Mouse (Mus musculus): ENCODE measurements around the gene Osbpl10. TPM values are rescaled to one million over a fixed set of nuclear protein-coding genes. Genes with fewer than 3 reads are reported as not detected.

The Osbpl10 gene
- total RNA-seq, 2 experiments from 2014 or later, result 5.9 to 6.7 TPM

GRCm38 (mm10) chr9:115051976-115052375, 73.6 kb downstream of the Osbpl10 start:
- DNase-seq, result no peak
- intact Hi-C loops (cut with DNase I; ENCODE audit: low total_unique reads), result no loop called here

DNA sequence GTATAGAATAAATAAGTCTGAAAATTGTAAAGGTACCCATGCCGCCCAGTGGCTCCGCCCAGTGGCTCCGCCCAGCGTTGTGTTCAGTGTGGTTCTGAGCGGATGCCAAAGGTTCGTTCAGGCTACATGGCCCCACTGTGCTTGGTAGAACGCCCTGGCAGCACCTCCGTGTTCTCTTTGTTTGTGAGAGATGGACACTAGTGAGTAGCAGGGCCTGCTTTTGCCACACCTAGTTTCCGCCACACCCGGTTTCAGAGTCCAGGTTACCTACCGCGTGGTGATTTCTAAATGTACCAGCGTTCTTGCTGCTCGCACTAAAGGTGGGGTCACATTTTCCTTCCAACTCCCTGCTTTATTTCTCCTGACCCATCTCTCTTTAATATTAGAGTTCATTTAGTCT, 75.4 kb downstream of the Osbpl10 start:
- intact Hi-C loops (cut with DNase I; ENCODE audit: low total_unique reads), result no loop called here
- no peak for DNase-seq

- intact Hi-C loops (cut with DNase I; ENCODE audit: low total_unique reads), result no loop called here
These were observed 76.9 kb downstream of the Osbpl10 start for GRCm38 (mm10) chr9:115055041-115055830.

GRCm38 (mm10) chr9:115058806-115059205, 80.4 kb downstream of the Osbpl10 start:
- intact Hi-C loops (cut with DNase I; ENCODE audit: low total_unique reads), result no loop called here
- DNase-seq, result no peak

More at GRCm38 (mm10) chr9:115055041-115055830, 76.9 kb downstream of the Osbpl10 start:
- DNase-seq, result peak; percentile 44

DNA sequence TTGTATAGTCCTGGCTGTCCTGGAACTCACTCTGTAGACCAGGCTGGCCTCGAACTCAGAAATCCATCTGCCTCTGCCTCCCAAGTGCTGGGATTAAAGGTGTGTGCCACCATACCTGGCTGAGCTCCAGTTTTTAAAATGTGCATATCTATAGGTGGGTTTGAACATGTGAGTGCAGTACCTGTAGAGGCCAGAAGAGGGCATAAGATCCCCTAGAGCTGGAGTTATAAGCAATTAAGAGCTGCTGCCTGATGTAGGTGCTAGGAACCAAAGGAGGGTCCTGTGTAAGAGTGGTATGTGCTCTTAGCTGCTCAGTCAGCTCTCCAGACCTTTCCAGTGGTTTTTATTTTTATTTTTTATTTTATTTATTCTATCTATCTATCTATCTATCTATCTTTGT, 86.5 kb downstream of the Osbpl10 start:
- no peak for DNase-seq

DNA sequence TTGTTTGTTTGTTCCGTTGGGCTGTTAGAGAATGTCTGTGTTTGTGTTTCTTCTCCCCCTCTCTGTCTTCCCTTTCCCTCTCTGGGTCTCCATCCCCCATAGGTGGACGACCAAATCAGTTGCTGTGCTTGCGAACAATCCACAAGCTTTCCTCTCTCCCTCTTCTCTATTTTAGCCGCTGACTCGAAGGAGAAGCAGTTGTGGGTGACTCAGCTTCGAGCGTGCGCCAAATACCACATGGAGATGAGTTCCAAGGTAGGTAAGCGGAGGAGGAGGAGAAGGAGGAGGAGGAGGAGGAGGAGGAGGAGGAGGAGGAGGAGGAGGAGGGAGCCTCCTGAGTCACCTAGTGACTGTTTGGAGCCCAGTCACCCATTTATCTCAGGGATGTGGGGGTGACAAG, 88.7 kb downstream of the Osbpl10 start:
- DNase-seq, result no peak
- intact Hi-C loops (cut with DNase I; ENCODE audit: low total_unique reads), result no loop called here

More for the DNA sequence above, 86.5 kb downstream of the Osbpl10 start:
- intact Hi-C loops (cut with DNase I; ENCODE audit: low total_unique reads), result no loop called here

DNA sequence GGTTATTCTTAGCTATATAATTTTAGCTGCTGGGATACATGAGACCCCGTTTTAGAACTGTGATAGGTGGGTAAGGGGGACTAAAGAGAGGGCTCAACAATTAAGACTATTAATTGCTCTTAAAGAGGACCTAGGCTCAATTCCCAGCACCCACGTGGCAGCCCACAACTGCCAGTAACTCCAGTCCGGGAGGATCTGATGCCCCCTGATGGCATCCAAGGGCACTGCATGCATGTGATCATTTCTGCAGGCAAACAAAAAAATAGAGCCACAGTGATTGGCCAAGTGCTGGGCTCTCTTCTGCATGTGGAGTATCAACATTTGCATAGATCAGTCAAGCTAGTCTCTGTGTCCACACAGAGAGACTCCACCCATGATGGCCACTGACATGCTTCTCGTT, 96.8 kb downstream of the Osbpl10 start:
- no peak for DNase-seq
- intact Hi-C loops (cut with DNase I; ENCODE audit: low total_unique reads), result no loop called here

GRCm38 (mm10) chr9:115088295-115088993, 110.1 kb downstream of the Osbpl10 start:
- peak; percentile 66 for DNase-seq
- intact Hi-C loops (cut with DNase I; ENCODE audit: low total_unique reads), result loop anchor here (10.0 kb wide), 1 partner anchor 176 kb away; no protein-coding TSS in a partner anchor

DNA sequence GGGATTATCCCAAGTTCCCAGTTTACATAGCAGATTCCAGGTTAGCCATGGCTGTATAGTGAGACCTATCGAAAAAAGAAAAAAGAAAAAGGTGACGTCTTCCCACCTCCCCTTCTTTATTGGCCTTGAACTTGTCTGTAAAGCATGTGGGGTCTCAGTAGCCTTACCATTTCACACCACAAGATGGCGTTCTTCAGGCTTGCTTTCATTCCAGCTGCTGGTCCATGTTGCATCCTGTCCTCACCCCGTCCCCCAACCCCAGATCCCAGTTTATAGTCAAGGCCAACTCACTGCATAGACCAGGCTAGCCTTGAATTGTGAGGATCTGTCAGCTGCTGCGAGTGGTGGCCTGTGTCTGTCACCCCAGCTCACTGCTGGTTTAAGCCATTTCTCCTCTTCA, 111.3 kb downstream of the Osbpl10 start:
- no peak for DNase-seq
- intact Hi-C loops (cut with DNase I; ENCODE audit: low total_unique reads), result loop anchor here (10.0 kb wide), 1 partner anchor 175 kb away; no protein-coding TSS in a partner anchor

- intact Hi-C loops (cut with DNase I; ENCODE audit: low total_unique reads), result no loop called here
These were observed 118.1 kb downstream of the Osbpl10 start for GRCm38 (mm10) chr9:115096481-115096880.

DNA sequence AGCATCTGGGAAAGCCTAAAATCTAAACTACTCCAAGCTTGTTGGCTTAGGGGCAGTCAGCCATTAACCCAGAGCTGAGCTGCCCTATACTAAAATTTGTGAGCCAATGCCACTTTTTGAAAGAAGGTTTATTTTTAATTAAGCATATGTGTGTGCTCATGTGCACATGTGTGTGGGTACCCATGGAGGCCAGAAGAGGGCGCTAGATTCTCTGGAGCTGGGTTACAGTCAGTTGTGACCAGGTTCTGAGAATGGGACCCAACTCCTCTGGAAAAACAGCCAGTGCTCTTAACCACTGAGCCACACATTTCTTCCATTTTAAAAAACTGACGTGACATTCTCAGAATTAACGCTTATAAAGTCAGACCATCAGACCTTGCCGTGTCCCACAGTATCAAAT, 119.0 kb downstream of the Osbpl10 start:
- intact Hi-C loops (cut with DNase I; ENCODE audit: low total_unique reads), result no loop called here
- DNase-seq, result no peak

More at GRCm38 (mm10) chr9:115096481-115096880, 118.1 kb downstream of the Osbpl10 start:
- no peak for DNase-seq

- DNase-seq, result no peak
- intact Hi-C loops (cut with DNase I; ENCODE audit: low total_unique reads), result no loop called here
These were observed 122.0 kb downstream of the Osbpl10 start for GRCm38 (mm10) chr9:115100181-115100915.

DNA sequence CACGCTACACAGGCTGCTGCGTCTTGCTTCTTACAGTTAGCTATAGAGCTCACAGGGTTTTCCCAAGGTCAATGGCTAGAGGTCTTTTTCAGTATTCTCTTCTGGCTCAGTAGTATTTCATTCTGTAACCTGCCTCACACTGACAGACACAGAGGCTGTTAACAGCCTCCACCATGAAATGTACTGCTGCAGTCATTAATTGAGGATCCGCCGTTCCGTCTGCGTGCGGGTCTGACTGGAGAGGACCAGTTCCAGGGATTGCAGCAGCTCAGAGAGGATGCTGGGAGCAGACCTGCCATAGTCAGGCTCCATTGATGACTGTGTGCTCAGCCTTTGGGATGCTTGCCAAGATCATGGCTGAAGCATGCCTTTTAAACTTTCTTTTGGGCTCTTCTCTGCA, 129.1 kb downstream of the Osbpl10 start:
- DNase-seq, result no peak
- intact Hi-C loops (cut with DNase I; ENCODE audit: low total_unique reads), result no loop called here

DNA sequence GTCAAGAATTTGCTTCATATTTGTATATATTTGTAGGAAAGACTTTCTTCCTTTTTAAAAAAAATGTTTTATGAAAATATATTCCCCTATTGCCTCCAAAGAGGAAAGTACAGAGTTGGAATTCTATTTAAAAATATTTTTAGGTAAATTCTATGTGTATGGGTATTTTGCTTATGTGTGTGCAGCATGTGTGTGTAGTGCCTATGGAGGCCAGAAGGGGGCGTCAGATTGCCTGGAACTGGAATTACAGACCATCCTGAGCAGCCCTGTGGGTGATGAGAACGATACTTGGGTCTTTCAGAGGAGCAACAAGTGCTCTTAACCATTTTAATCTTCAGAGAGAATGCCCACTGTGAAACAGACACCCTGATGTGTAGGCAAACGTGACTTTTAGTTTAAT, 132.3 kb downstream of the Osbpl10 start:
- intact Hi-C loops (cut with DNase I; ENCODE audit: low total_unique reads), result no loop called here
- DNase-seq, result no peak

DNA sequence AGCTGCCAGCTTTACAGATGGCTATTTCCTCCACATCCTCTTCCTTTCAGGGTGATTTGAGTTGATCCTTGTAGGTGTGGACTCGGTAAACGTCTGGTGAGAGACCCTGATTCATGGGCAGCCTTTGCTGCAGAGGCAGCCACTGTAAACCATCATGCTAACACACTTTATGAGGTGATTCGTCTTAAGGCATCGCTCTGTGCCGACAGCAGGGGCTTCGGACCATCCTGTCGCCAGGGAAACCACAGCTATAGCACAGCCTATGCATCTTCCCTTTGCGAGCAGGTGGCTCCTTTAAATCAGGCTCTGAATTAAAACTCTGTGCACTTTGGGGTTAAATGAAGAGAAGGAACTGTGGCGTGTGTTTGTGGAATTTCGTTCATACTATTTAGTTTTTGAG, 138.9 kb downstream of the Osbpl10 start:
- no peak for DNase-seq
- intact Hi-C loops (cut with DNase I; ENCODE audit: low total_unique reads), result no loop called here

DNA sequence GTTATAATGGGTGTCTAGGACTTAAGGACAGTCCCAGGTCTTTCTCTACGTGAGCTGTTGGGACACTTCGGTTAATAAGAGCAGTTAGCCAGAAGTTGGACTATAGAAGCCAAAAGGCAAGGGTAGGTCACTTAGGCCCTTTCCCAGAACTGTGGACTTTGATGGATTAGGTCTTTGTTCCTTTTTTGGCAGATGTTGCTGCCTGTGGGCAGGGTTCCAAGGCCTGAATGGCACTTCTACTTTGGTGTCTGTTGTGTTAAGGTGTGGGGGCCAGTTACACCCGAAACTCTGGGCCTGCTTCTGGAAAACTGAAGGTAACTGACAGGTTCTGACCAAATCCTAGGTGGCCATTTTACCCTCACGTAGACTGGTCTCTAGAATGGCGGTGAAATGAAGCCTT, 141.9 kb downstream of the Osbpl10 start:
- intact Hi-C loops (cut with DNase I; ENCODE audit: low total_unique reads), result no loop called here
- no peak for DNase-seq

- peak; percentile 18 for DNase-seq
- intact Hi-C loops (cut with DNase I; ENCODE audit: low total_unique reads), result no loop called here
These were observed 142.4 kb downstream of the Osbpl10 start for GRCm38 (mm10) chr9:115120678-115121224.

DNA sequence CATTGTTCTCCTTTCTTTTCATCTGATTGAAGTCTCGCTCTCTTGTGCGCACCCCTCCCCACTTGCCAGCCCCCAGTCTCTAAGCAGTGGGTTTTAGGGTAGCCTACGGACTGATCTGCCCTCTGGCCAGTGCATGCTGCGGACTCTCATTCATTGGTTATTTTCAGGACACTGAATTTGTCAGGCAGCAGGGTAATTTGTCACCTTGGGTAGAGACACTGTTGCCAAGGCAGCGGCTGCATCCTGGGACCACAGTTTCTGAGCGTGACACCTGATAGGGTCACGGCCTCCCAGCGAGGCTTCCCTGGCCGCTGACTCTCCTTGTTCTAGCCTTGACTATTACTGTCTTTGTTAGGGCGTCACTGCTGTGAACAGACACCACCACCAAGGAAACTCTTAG, 149.0 kb downstream of the Osbpl10 start:
- intact Hi-C loops (cut with DNase I; ENCODE audit: low total_unique reads), result no loop called here
- DNase-seq, result no peak

DNA sequence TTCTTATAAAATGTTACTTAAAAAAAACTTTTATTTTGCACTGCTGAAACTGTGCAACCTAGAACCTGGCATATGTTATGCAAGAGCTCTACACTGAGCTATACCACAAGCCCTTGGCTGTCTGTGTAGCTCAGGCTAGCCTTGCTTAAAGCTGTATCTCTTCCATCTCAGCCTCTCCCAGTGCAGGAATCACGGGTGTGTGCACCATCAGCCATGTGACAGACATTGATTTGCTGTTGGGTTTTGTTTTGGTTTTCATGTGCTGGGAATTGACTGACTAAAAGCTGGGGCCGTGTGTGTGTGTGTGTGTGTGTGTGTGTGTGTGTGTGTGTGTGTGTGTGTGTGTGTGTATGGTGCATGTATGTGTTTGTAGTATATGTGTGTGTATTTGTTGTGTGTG, 155.6 kb downstream of the Osbpl10 start:
- DNase-seq, result no peak
- intact Hi-C loops (cut with DNase I; ENCODE audit: low total_unique reads), result no loop called here

DNA sequence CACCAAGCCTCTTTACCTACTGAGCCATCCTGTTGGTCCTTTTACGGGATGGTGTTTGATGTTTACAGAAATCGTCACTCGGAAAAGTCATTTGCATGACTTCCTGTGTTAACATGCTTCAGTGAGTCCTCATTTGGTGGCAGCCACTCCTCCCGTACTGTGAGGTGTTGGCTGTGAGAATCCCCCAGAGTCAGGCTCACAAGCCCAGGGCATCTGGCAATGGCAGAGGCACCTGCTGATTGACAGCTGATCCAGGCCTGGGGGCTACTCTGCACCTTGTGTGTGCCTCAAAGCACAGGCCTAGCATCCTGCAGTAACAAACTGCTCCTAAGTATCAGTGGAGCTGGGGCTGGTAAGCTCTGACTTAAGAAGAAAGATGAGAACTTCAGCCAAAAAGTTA, 156.4 kb downstream of the Osbpl10 start:
- DNase-seq, result no peak
- intact Hi-C loops (cut with DNase I; ENCODE audit: low total_unique reads), result no loop called here
